Mouse (Mus musculus): Measurements from ENCODE around the gene Grid2ip.

Grid2ip gene

DNA sequence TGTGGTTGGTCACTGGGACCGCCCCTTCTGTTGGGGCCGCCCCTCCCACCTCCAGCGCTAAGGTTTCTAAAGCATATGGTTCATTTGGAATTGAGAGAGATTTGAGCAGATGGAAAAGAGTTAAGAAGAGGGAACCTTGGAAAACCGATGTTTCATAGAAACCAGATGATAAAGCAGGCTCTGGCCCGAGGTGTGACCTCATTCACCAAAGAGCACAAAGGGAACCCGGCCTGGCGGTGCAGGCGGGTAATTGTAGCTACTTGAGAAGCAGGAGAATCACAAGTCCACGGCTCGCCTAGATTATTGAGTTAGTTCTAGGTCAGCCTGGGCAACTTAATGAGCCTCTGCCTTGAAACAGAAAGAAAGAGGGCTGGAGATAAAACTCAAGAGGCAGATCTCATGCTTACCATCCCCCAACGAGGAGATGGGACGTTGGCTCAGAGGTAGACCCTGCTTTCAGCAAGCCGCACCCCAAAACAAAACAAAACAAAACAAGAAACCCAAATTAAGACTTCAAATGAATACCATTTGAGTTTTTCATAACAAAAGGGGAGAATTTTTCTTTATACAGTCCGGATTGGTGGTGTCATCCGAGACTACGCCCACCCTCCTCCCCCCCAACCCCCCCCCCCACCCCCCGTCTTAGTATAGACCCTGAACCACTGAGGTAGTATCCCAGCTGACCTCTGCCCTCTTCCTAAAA is at the start of gene Grid2ip:
Gene Grid2ip, plus strand, starts transcription at position 653 of the 703 bp plus-strand sequence.
- no peak for DNase-seq (ENCODE audit: low spot score)

DNA sequence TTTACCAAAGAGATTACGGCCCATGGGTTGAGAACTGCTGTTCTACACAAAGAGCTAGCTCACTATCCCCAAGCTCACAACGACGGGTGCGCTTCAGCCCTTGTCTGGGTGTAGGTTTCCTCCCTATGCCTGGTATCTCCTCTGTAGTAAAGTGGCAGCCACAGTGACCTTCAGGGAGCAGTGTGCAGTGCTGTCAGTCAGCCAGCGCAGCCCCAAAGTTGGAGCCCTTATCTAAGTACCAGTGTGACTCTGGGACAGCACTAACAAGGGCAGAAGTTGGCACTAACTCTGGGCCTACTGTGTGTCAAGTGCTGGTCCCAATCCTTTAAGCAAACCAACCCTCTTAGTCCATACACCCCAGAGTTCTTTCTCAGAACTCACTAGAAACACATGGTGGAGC is 48.3 kb upstream of the Grid2ip start:
- DNase-seq (ENCODE audit: low spot score): no peak

DNA sequence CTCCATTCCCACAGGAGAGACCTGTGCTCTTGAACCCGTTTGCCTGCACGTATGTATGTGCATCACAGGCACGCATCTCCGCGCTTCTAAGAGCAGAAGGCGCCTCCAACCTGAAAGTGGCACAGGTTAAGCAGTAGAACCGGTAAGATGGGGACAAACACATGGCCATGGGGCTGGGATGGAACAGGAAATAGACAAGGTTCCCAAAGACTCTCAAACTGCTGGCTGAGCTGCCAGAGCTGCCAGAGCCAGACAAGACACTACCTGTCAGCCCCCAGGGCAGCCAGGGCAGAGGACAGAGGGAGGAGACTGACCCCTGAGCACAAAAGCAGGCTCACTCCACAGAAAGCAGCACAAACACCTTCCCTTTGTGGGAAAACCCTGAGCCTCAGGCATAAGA is 47.2 kb upstream of the Grid2ip start:
- no peak for DNase-seq (ENCODE audit: low spot score)

DNA sequence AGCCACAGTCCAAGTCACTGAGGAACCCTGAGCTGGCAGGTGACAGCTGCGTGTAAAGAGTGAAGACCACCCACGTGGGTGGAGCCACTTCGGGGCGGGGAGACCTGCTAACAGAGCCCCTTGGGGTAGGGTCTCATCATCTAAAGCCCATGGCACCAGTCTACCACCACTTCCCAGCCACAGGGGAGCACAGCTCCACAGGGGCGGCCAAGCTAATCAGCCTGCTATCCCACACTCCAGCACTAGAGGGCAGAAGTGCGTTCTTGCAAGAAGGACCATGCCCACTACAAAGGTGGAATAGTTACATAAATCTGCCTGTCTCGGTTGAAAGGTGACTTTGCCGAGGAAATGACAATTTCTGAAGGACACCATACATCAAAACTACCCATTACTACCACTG is 45.3 kb upstream of the Grid2ip start:
- DNase-seq (ENCODE audit: low spot score): peak; percentile 49

DNA sequence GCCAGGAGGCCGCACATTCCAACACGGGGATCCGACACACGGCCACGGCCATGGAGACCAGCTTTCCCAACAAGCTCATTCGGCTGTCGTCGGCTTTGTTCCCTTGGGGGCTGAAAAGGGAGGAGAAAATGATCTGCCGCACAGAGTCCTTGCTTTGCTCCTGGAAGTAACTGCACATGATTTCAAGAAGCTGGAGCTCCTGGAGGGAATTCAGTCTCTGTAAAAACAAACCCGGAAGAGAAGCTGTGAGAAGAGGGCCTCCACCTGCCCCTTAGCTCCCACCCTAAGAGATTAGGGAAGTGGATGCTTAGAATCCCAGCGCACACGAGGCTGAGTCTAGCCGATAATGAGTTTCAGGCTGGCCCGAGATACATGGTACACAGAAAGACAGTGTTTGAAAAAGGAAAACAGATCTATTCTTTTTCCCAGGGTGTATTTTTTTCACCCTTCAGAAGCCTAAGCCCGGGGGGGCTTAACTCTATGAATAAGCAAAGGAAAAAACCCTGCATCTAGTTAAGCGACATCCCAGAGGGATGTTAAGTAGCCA is 42.9 kb upstream of the Grid2ip start:
- no peak for DNase-seq (ENCODE audit: low spot score)

DNA sequence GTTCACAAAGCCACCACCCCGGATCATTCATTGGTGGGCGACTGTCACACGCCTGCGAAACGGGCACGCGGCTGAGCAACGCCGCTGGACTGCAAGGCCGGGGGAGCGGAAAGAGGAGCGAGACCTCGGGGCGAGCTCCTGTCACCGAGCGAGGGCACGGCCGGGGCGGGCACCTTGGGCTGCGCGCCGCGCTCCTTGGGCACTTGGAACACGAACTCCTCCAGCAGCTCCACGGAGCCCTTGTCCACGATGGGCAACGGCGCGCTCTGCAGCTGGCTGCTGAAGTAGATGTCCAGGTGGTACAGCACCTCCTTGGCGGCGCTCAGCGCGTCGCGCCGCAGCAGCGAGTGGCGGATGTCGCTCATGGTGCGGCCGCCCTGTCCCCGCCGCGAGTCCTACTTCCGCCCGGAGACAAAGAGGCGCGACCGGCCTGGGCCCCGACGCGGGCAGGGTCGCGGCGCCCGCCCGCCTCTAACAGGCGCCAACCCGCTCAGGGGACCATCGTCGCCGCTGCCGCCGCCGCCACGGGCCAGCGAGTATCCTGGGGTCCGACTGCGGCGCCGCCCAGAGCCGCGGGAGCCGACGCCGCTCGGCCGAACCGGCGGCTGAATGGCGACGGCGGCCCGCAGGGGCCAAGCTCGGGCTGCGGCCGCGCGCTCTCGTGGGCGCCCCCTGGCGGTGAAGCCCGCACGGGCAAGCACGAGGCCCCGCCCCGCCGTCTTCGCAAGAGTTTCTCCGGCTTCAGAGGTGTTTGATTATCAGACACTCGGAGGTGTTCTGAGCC is 42.2 kb upstream of the Grid2ip start, which contains the start of gene E130309D02Rik:
Gene E130309D02Rik, minus strand, starts transcription at position 631 of the 784 bp plus-strand sequence.
- DNase-seq (ENCODE audit: low spot score): peak; percentile 85

DNA sequence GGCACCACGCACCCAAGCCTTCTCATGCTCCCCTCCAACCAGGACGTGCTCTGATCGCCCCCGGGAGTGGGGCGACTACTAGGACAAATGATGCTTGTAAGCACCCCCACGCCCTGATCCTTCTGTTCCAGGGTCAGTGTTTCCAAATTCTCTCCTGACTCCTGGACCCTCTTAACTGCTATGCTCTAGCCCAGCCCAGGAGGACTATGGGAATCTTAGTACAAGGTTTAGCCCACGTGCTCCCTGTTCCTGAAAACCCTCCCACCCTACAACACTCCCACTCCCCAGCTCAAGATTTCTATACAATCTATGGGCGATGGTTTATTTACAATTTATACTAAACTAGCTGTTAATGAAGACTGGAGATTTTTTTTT is 41.6 kb upstream of the Grid2ip start:
- DNase-seq (ENCODE audit: low spot score): no peak

DNA sequence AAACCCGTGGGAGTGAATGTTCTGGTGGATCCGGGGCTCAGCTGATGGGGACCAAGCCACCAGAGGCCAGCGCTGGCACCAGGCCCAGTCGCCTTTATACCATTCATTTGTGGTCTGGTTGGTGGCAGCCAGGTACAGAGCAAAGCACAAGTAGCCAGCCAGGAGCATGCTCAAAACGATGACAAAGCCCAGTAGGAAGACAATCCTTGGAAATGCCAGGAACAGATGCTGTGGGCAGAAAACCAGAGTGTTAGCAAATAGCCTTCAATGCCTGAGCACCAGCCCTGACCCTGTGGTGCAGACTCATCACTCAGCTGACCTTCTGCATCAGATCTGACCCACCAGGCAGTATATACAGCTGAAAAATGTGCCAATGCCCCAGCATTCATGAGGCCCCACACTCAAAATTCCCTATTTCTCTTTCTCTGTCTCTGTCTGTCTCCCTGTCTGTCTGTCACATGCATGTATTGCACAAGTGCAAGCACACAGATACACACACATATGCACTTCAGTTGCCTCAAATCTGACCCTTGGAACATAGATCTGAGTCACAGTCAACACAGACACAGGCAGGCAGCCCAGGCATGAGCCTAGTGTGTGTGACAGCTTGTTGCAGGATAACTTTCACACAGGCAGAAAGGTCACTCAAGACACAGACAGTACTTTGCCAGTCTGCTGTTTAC is 40.4 kb upstream of the Grid2ip start:
- DNase-seq (ENCODE audit: low spot score): no peak

DNA sequence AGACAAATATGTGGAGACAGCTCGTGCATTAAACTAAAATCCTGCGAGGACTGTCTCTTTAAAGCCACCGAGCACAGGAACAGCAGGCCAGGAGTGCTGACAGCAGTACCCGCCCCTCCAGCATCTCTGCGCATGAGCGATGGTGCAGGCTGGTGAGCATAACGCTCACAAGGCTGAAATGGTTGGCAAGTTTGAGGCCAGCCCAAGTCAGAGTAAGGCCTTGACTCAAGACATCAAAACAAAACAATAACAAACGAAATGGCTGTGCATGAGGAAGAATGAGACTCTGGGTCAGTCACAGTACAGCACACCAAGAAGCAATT is 39.9 kb upstream of the Grid2ip start:
- DNase-seq (ENCODE audit: low spot score): no peak

DNA sequence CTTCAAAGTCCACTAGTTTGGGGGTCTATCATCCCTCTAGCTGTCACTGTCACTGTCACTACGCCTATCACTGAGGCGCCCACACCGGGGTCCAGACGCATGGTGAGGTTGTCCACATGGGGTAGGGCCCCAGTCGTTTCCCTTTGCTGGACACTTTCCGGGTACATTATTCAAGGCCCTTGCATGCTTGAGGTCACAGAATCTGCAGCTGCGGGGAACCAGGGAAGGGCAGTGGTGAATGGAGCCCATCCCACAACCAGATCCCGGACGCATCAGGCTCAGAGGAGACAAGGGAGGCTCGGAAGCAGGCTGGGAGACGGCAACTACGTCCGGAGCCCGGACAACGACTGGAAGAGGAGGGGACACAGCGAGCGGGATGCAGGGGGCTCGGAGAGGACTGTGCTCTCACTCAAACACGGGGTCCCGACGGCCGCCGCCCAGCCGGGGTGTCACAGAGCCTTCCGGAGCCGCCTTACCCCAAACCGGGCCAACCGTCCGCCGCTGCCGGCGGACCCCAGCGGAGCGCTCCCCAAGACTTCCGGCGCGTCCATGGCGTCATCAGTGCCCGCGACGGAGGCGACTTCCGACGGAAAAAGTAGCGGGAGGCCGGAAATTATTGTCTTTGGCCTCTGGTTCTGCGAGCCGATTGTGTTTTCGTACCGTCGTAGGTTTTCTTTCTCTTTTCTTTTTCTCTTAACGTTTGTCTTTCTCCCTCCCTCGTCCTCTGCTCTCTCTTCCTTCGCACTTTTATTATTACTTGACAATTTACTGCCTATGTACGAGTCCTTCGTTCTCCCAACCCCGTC is 28.2 kb upstream of the Grid2ip start, which contains the start of gene Zdhhc4:
Gene Zdhhc4, minus strand, starts transcription at position 567 of the 806 bp plus-strand sequence.
- DNase-seq (ENCODE audit: low spot score): peak; percentile 87

DNA sequence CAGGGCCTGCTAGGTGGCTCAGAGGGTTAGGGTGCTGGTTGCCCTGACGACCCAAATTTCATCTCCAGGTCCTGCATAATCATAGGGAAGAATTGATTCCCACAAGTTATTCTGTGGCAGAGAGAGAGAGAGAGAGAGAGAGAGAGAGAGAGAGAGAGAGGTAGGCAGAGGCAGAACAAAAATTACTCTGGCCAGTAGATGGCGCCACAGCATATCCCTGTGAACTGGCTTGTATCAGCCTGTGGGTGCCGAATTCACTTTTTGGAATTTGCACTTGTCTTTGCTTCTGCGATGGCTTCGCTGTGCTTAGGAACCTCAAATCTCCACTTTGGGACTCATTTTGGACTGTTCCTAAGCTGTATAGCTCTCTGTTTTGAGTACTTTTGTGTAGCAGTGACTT is 23.3 kb upstream of the Grid2ip start:
- DNase-seq (ENCODE audit: low spot score): peak; percentile 43

DNA sequence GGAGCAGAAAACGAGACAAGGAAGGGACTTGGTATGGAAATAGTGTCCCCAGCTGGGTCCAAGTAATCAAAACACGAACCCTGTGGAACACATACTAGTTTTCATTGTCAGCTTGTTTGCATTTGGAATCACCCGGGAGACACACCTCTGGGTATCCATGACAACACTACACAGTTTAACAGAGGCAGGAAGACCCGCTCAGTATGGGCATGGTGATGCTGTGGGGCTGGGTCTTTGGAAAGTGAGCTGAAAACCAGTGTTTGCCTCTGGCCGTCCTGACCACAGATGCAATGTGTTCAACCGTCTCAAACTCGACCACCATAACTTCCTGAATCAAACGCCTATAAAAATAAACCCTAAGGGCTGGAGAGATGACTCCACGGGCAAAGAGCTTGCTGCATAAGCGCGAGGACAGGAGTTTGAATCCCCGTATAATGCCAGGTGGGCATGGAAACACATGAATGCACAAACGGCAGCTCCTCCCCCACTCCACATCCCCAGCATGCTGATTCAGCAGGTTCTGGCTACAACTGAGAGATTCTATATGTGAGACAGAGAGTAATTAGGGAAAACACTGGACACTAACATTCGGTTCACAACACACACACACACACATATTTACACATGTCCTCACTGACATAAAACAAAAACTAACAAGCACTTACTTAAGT is 22.6 kb upstream of the Grid2ip start:
- DNase-seq (ENCODE audit: low spot score): no peak

DNA sequence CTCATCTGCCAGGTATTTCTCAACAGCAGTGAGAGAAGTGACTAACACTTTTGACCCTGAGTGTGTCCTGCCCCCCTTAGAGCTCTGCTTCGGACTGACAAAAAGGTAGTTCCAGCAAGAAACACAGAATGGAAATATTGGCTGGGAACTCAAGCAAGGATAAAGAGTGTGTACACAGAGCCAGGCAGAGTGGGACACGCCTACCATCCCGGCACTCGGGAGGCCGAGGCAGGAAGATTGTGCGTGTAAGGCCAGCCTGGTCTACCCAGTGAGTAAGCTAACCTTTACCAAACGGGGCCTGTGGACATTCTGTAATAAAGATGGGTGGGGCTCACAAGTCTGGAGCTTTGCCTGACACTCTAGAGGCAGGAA is 22.1 kb upstream of the Grid2ip start:
- no peak for DNase-seq (ENCODE audit: low spot score)

DNA sequence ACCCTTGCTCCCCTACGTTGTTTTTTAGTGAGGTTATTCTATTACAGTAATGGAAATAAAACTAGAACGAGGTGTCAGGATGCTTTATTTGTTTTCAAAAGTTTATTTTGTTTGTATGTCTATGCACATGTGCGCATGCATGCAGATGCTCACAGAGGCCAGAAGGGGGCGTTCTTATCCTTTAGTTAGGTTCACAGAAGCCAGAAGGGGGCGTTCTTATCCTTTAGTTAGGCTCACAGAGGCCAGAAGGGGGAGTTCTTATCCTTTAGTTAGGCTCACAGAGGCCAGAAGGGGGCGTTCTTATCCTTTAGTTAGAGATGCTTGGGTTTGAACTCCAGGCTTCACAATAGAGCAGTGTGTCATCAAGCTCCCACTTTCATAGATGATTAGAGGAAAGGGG is 20.6 kb upstream of the Grid2ip start:
- DNase-seq (ENCODE audit: low spot score): no peak

DNA sequence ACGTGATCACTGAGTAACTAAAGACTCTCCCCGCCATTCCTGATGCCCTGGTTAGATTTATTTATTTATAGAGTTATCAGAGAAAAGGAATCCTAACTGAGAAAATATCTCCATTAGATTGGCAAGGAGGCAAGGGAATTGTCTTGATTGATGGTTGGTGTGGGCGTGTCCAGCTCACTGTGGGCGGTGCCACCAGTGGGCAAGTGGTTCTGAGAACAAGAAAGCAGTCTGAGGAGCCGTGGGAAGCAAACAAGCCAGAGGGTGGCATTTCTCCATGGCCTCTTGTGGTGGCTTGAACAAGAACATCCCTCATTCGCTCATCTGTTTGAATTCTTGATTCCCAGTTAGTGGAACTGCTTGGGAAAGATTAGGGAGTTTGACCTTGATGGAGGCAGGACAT is 17.5 kb upstream of the Grid2ip start:
- no peak for DNase-seq (ENCODE audit: low spot score)

DNA sequence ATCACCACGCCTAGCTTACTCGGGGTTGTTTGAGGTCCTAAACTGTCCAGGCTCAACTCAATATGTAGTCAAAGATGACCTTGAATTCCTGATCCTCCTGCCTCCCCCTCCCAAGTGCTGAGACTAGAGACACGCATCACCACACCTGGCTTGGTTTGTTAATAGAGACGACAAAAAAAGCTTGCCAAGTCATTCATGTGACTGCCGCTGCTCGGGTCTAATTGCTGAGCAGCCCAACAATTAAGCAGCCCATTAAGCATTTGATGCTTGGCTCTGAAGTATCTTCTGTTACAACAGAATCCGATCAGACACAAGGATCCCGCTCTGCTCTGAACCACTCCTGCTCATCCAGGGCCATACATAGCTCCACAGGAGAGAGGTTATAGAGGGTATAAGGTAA is 10.8 kb upstream of the Grid2ip start:
- no peak for DNase-seq (ENCODE audit: low spot score)

DNA sequence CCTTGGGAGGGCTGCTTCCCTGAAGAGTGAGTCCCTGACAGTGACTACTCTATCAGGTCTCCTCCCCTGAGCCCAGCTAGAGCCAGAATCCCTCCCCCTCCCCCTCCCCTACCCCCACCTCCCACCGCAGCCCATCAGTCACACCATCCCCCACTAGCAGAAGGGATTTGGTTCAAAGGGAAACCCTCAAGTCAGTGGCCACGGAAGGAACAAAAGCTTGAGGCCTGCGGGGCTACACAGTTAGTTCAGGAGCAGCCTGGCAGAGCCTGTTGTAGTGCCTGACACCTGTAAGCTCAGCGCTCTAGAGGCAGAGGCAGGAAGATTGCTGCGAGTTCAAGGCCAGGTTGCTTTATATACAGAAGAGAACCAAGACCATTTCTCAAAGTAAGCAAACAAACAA is 1.1 kb upstream of the Grid2ip start:
- no peak for DNase-seq (ENCODE audit: low spot score)

DNA sequence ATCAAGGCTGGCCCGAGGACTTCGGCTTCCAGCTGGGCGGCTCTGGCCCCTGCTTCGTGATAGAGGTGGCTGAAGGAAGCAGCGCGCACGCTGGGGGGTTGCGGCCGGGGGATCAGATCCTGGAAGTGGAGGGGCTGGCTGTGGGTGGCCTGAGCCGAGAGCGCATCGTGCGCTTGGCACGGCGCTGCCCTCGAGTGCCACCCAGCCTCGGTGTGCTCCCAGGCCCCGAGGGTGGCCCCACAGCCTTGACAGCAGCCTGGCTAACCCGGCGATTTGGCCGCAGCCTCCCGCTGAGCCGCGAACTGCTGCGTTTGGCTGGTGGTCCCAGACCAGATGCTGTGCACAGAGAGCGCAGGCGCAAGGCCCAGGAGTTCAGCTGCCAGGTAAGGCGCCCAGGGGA is 426 bp downstream of the Grid2ip start:
- no peak for DNase-seq (ENCODE audit: low spot score)

DNA sequence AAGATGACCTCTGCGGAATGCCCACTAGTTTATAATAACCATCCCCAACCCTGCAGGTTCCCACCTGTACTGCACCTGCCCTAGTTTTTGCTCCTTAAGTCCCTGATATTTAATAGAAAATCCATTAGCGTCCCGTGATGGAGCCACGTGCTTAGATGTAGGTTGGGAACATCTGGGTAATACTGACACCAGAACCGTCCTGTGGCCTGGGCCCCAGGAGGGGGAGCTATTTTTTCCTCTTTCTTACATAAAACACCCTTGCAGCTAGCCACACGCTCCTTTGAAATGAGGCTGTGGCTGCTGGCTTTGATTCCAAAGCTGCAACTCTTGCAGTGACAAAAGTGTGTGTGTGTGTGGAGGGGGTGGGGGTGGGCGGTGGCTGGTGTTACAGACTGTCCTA is 2.1 kb downstream of the Grid2ip start:
- no peak for DNase-seq (ENCODE audit: low spot score)

DNA sequence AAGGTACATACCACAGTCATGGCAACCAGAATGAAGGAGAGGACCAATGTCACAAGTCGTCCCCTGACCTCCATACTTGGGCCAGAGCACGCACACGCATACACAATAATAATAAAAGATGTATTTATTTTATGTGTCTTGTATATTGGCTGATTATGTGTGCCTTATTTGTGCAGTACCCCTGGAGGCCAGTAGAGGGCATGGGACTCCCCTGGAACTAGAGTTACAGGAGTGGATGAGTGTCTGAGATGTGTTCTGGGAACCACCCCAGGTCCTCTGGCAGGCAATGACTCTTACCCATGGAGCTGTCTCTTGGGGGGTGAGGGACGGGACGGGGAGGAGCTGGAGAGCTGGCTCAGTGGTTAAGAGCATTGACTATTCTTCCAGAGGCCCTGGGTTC is 2.9 kb downstream of the Grid2ip start:
- no peak for DNase-seq (ENCODE audit: low spot score)

DNA sequence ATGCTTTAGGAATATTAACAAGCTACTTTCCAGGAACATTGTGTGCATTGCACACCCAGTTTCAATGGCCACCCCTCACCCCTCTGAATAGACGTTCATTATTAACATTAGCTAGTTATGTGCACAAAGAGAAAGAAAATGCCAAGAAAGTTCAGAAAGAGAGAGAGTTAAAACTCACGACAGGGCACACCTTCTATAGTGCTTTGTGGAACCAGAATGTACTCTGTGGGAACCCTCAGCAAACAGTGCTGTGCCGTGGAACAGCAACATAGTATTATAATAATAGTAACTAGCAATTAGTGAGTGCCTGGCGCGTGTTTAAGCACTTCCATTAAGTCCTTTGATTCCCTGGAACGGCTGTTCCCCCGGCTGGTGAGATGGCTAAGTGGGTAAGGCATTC is 4.3 kb downstream of the Grid2ip start:
- DNase-seq (ENCODE audit: low spot score): no peak
